Mouse (Mus musculus): ENCODE measurements around the gene Sat2.

- TF ChIP-seq CTCF (conservative IDR thresholded peaks at IDR 0.05; ENCODE audit: low read length) (no peak), POU5F1 (IDR thresholded peaks at IDR 0.05; ENCODE audit: borderline replicate concordance, low read length) (no peak)
These were observed 36.9 kb upstream of the Sat2 start for GRCm38 (mm10) chr11:69584937-69585336.

All from E14TG2a.4 (cell line).